Mouse (Mus musculus): ENCODE measurements at regions not wholly inside any gene's neighbourhood (a gene's known extent, or its start where the extent isn't known, plus 50 kb on each side); places are given as distances from the start of the nearest gene placed in this dataset.

- TF ChIP-seq POLR2A (IDR thresholded peaks at IDR 0.05; ENCODE audit: borderline replicate concordance, extremely low read depth, insufficient read depth, insufficient read length, poor library complexity, severe bottlenecking) (no peak), CTCF (IDR thresholded peaks at IDR 0.05; ENCODE audit: borderline replicate concordance, extremely low read depth, insufficient read depth, insufficient read length) (no peak)
Measured at GRCm38 (mm10) chr7:117108391-117108790, 272.4 kb upstream of the Xylt1 start.
